Mouse (Mus musculus): ENCODE results near the gene Ndnf.

Gene Ndnf

GRCm38 (mm10) chr6:65671451-65671850 is at the start of gene Ndnf:
Gene Ndnf, plus strand, starts transcription at chr6:65671590.
- DNase-seq (ENCODE audit: low read depth, low spot score), result peak; percentile 81

GRCm38 (mm10) chr6:65623016-65623715 is 48.2 kb upstream of the Ndnf start:
- no peak for DNase-seq (ENCODE audit: low read depth, low spot score)

GRCm38 (mm10) chr6:65630578-65630977 is 40.8 kb upstream of the Ndnf start:
- DNase-seq (ENCODE audit: low read depth, low spot score), result no peak

- no peak for DNase-seq (ENCODE audit: low read depth, low spot score)
Observed at GRCm38 (mm10) chr6:65632184-65632583, 39.2 kb upstream of the Ndnf start.

- no peak for DNase-seq (ENCODE audit: low read depth, low spot score)
Observed at GRCm38 (mm10) chr6:65642431-65642830, 29.0 kb upstream of the Ndnf start.

GRCm38 (mm10) chr6:65644110-65644509 is 27.3 kb upstream of the Ndnf start:
- DNase-seq (ENCODE audit: low read depth, low spot score), result peak; percentile 5

- DNase-seq (ENCODE audit: low read depth, low spot score), result no peak
Observed at GRCm38 (mm10) chr6:65646408-65646807, 25.0 kb upstream of the Ndnf start.

GRCm38 (mm10) chr6:65647731-65648130 is 23.7 kb upstream of the Ndnf start:
- DNase-seq (ENCODE audit: low read depth, low spot score), result no peak

- peak; percentile 24 for DNase-seq (ENCODE audit: low read depth, low spot score)
Observed at GRCm38 (mm10) chr6:65651376-65651775, 20.0 kb upstream of the Ndnf start.

- DNase-seq (ENCODE audit: low read depth, low spot score), result no peak
Observed at GRCm38 (mm10) chr6:65661272-65661671, 10.1 kb upstream of the Ndnf start.

- DNase-seq (ENCODE audit: low read depth, low spot score), result no peak
Observed at GRCm38 (mm10) chr6:65662050-65662449, 9.3 kb upstream of the Ndnf start.

- DNase-seq (ENCODE audit: low read depth, low spot score), result no peak
Observed at GRCm38 (mm10) chr6:65663990-65664389, 7.4 kb upstream of the Ndnf start.

GRCm38 (mm10) chr6:65666295-65666694 is 5.1 kb upstream of the Ndnf start:
- no peak for DNase-seq (ENCODE audit: low read depth, low spot score)

- DNase-seq (ENCODE audit: low read depth, low spot score), result no peak
Observed at GRCm38 (mm10) chr6:65669971-65670370, 1.4 kb upstream of the Ndnf start.

- peak; percentile 41 for DNase-seq (ENCODE audit: low read depth, low spot score)
Observed at GRCm38 (mm10) chr6:65670981-65671411, 394 bp upstream of the Ndnf start.

- peak; percentile 62 for DNase-seq (ENCODE audit: low read depth, low spot score)
Observed at GRCm38 (mm10) chr6:65672131-65673031, 991 bp downstream of the Ndnf start.

- peak; percentile 3 for DNase-seq (ENCODE audit: low read depth, low spot score)
Observed at GRCm38 (mm10) chr6:65693938-65694337, 22.5 kb downstream of the Ndnf start.

- DNase-seq (ENCODE audit: low read depth, low spot score), result no peak
Observed at GRCm38 (mm10) chr6:65720676-65721075, 49.3 kb downstream of the Ndnf start.

- DNase-seq (ENCODE audit: low read depth, low spot score), result no peak
Observed at GRCm38 (mm10) chr6:65725677-65726076, 54.3 kb downstream of the Ndnf start.

- no peak for DNase-seq (ENCODE audit: low read depth, low spot score)
Observed at GRCm38 (mm10) chr6:65728261-65728660, 56.9 kb downstream of the Ndnf start.

- no peak for DNase-seq (ENCODE audit: low read depth, low spot score)
Observed at GRCm38 (mm10) chr6:65739442-65739841, 68.1 kb downstream of the Ndnf start.

- no peak for DNase-seq (ENCODE audit: low read depth, low spot score)
Observed at GRCm38 (mm10) chr6:65743144-65743870, 71.9 kb downstream of the Ndnf start.

All from ZHBTc4 (cell line).